Mouse (Mus musculus) ES-Bruce4 (cell line): ENCODE measurements at regions not wholly inside any gene's neighbourhood (a gene's known extent, or its start where the extent isn't known, plus 50 kb on each side); places are given as distances from the start of the nearest gene placed in this dataset.

Experiments used
- H3K27ac ChIP-seq: 2 replicates; pipeline ENCODE4 v1.5.1; 2012; ENCODE audit warnings: low read length, inconsistent platforms; ENCODE audit not compliant: insufficient read depth
- H3K27me3 ChIP-seq: 2 replicates; pipeline ENCODE4 v1.6.1; 2012; ENCODE audit warnings: mild to moderate bottlenecking, low read length, inconsistent platforms; ENCODE audit not compliant: control insufficient read depth, poor library complexity, insufficient read depth, severe bottlenecking
- H3K36me3 ChIP-seq: 2 replicates; pipeline ENCODE4 v1.6.1; 2012; ENCODE audit warnings: inconsistent platforms, mild to moderate bottlenecking, low read length, moderate library complexity; ENCODE audit not compliant: control insufficient read depth, poor library complexity, insufficient read depth, severe bottlenecking
- H3K4me1 ChIP-seq: one replicate; pipeline ENCODE4 v1.8.1; 2011; ENCODE audit warnings: low read length; ENCODE audit not compliant: control insufficient read depth, insufficient read depth
- H3K4me3 ChIP-seq: 2 replicates; pipeline ENCODE4 v1.5.1; 2011; ENCODE audit warnings: low read depth, mild to moderate bottlenecking, low read length
- H3K9ac ChIP-seq: 2 replicates; pipeline ENCODE4 v1.6.1; 2012; ENCODE audit warnings: low read depth, mild to moderate bottlenecking, inconsistent platforms; ENCODE audit not compliant: poor library complexity, severe bottlenecking
- H3K9me3 ChIP-seq: replicated peaks from 2 replicates; pipeline ENCODE4 v1.6.1; 2012; ENCODE audit warnings: mild to moderate bottlenecking, low read length, inconsistent platforms; ENCODE audit not compliant: control insufficient read depth, poor library complexity, insufficient read depth, severe bottlenecking
- CTCF ChIP-seq: IDR thresholded peaks from one replicate; pipeline ENCODE4 v1.8.1; 2011; ENCODE audit warnings: low read depth, low read length
- EP300 ChIP-seq: IDR thresholded peaks from 2 replicates; pipeline ENCODE4 v1.6.1; 2011; ENCODE audit warnings: low read depth, low read length; ENCODE audit not compliant: insufficient read depth
- POLR2A ChIP-seq: IDR thresholded peaks from one replicate; pipeline ENCODE4 v1.8.1; 2011; ENCODE audit warnings: low read length; ENCODE audit not compliant: insufficient read depth

DNA sequence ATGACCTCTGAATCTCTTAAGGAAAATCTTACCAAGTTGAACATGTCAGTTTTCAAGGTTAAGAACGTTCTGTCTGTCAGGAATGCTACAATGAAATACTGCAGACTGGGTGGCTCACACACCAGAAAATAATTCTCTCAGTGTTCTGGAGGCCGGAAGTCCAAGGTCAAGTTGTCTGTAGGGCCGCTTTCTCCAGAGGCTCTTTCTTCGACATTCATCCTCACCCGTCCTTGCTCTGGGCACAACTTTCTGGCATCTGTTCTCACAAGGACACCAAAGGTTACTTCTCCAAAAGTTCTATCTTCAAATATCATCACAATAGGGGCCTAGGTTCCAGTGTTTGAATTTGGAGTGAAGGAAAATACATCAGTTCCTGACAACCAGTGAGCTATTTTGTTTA lies 239.2 kb downstream of the Kcnrg start:
- H3K36me3 ChIP-seq: no peaks in the 10 kb centered on the region
- H3K9me3 ChIP-seq: no peaks in the 10 kb centered on the region
- TF ChIP-seq POLR2A (no peak), EP300 (no peak), CTCF (no peak)

DNA sequence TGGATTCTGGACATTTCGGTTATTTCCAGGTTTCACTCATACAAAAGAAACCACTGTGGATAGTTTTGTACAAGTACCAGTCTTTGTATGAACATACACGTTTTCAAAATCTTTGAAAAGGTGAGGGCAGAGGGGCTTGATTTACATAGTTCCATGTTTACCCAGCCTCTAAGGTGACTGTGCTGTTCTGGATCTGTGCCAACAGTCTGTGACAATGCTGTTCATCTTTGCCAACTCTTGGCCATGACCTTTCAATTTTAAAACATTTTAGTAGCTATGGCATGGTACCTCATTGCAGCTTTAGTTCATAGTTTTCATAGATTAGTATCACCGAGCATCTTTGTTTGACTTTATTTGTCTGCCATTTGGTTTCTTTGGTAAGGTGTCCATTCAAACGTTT lies 243.0 kb downstream of the Kcnrg start:
- TF ChIP-seq CTCF: no peak
- TF ChIP-seq POLR2A: no peak
- TF ChIP-seq EP300: no peak
- H3K4me1 ChIP-seq: no peaks in the 10 kb centered on the region
- no peak overlapping the region for H3K4me3 ChIP-seq
- H3K27me3 ChIP-seq: no peaks in the 10 kb centered on the region
- no peak overlapping the region for H3K9ac ChIP-seq
- H3K27ac ChIP-seq: no peak overlapping the region
- H3K9me3 ChIP-seq: no peaks in the 10 kb centered on the region
- H3K36me3 ChIP-seq: no peaks in the 10 kb centered on the region

More for the DNA sequence above, 239.2 kb downstream of the Kcnrg start:
- Histone ChIP-seq H3K4me3 (no peak overlapping the region), H3K27ac (no peak overlapping the region), H3K4me1 (no peaks in the 10 kb centered on the region), H3K27me3 (no peaks in the 10 kb centered on the region), H3K9ac (no peak overlapping the region)

DNA sequence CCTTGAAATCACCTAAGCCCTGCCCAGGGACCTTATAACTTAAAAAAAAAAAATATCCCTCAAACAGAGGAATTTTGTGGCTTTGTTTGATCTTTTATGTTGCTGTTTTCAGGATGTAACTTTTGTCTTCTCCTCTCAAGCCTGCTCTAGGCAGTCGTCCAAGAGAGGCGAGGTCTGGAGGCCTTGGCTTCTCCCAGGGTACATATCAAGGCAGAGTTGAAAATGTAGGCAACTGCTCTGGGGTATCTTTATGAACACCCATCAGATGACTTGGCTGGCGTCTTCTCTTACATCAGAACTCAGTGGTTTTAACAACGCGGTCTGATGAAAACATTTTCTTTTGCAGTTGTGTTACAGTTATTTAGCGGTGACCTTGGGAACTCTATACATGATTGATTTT lies 250.4 kb downstream of the Kcnrg start:
- no peaks in the 10 kb centered on the region for H3K9me3 ChIP-seq

DNA sequence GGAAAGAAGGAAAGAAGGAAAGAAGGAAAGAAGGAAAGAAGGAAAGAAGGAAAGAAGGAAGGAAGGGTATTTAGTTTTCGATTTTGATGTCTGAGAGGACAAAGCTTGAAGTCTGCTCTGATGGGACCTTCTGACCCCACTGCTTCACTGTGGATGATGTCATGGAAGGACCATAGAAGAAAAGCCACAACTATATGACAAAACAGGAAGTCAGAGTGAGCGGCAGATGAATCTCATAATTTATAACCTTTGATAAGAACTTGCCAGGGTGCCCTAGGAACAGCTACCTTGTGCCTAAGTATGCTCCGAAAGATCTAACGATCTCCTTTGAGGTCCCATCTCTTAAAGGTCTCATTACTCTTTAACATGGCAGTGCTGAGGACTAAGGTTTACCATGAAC lies 253.4 kb downstream of the Kcnrg start:
- H3K9me3 ChIP-seq: no peaks in the 10 kb centered on the region
- H3K4me1 ChIP-seq: no peaks in the 10 kb centered on the region
- H3K4me3 ChIP-seq: no peak overlapping the region
- TF ChIP-seq CTCF: no peak
- no peak for TF ChIP-seq EP300
- TF ChIP-seq POLR2A: no peak
- H3K36me3 ChIP-seq: no peaks in the 10 kb centered on the region
- H3K9ac ChIP-seq: no peak overlapping the region
- no peaks in the 10 kb centered on the region; the same call in 1 of the 2 replicates for H3K27me3 ChIP-seq
- no peak overlapping the region for H3K27ac ChIP-seq

More for the DNA sequence above, 250.4 kb downstream of the Kcnrg start:
- Histone ChIP-seq H3K27me3 (no peaks in the 10 kb centered on the region; the same call in 1 of the 2 replicates), H3K9ac (no peak overlapping the region), H3K4me1 (no peaks in the 10 kb centered on the region), H3K27ac (no peak overlapping the region), H3K36me3 (no peaks in the 10 kb centered on the region), H3K4me3 (no peak overlapping the region)
- TF ChIP-seq POLR2A (no peak), EP300 (no peak), CTCF (no peak)

DNA sequence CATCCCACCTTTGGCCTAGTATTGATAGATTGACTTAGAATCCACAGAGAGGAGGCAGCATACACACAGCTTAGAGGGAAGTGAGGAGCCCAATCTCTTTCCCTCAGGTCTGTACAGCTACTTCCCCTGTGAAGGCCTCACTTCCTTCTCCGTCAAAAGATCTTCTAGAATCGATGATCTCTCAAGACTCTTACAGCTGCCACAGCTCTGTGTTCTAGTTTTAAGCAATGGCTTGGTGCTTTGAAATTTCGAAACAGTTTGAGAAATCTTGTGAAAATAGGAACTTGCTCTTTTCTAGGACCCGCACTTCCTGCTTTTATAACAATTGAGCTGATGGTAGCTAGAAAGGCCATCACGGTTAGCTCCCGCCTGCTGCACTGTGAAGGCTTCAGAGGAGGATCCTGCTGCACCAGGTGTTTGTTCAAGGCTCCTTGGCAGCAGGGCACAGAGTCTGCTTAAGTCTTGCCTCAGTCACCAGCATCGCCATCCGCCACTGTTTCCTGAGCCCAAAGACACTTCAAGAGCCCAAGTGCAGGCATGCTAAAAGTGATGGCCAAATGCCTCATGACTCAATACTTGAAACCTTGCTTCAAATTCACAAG lies 254.2 kb downstream of the Kcnrg start:
- Histone ChIP-seq H3K4me3 (no peak overlapping the region), H3K9me3 (no peaks in the 10 kb centered on the region), H3K27me3 (no peaks in the 10 kb centered on the region; the same call in 1 of the 2 replicates), H3K9ac (no peak overlapping the region), H3K36me3 (no peaks in the 10 kb centered on the region), H3K27ac (no peak overlapping the region), H3K4me1 (no peaks in the 10 kb centered on the region)
- TF ChIP-seq CTCF (no peak), POLR2A (no peak), EP300 (no peak)

DNA sequence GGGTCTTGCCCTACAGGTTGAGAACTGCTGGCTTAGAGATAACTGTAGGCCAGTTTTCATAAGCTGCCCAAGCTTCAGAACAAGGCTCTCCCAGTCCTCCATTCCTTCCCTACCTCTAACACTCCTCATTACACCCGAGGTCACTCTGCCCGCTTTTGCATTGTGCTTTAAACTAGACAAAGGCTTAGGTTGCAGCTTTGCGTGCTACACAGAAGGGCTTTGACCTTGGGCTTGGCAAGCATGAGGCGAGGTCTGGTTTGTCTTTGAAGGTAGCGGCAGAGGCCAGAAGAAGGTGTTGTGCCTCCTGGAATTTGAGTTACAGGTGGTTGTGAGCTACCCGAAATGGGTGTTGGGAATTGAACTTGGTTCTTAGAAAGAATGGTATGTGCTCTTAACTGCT lies 255.7 kb downstream of the Kcnrg start:
- Histone ChIP-seq H3K27me3 (no peaks in the 10 kb centered on the region; the same call in 1 of the 2 replicates), H3K4me1 (no peaks in the 10 kb centered on the region), H3K36me3 (no peaks in the 10 kb centered on the region), H3K9me3 (no peaks in the 10 kb centered on the region), H3K27ac (no peak overlapping the region), H3K9ac (no peak overlapping the region), H3K4me3 (no peak overlapping the region)
- no peak for TF ChIP-seq EP300
- TF ChIP-seq CTCF: no peak
- no peak for TF ChIP-seq POLR2A
